Mouse (Mus musculus) myocyte (in vitro differentiated cells): ENCODE data around the gene Prr3.
A peak's percentile ranks its signal among the peaks of the same experiment; 100 is the strongest.

Experiments
- MYOD1 ChIP-seq, 3 experiments: IDR thresholded peaks; one replicate each; pipeline ENCODE4 v1.6.1; 2011; ENCODE audit warnings: control low read depth in 2 of 3, low read depth in 2 of 3, mild to moderate bottlenecking in 2 of 3, moderate library complexity in 1 of 3; ENCODE audit not compliant: insufficient read length in 2 of 3, control insufficient read depth in 1 of 3
- POLR2A ChIP-seq: IDR thresholded peaks from one replicate; pipeline ENCODE4 v1.6.1; 2011; ENCODE audit warnings: low read depth, mild to moderate bottlenecking, control low read depth, moderate library complexity; ENCODE audit not compliant: insufficient read length
- POLR2AphosphoS2 ChIP-seq: IDR thresholded peaks from one replicate; pipeline ENCODE4 v1.6.1; 2011; ENCODE audit warnings: low read depth, control low read depth; ENCODE audit not compliant: insufficient read length
- TCF12 ChIP-seq: IDR thresholded peaks from one replicate; pipeline ENCODE4 v1.6.1; 2011; ENCODE audit warnings: mild to moderate bottlenecking, control low read depth; ENCODE audit not compliant: poor library complexity, insufficient read depth, severe bottlenecking

- TF ChIP-seq POLR2AphosphoS2 (no peak), TCF12 (no peak), POLR2A (no peak), MYOD1 (IDR thresholded peaks at IDR 0.05; ENCODE audit: control insufficient read depth in 1 of 3, insufficient read length in 2 of 3, low read depth in 2 of 3) (peak in 1 of 3 experiments; percentile 17)
These were observed 21.3 kb upstream of the Prr3 start for GRCm38 (mm10) chr17:36001121-36001897.
